Mouse (Mus musculus) hindbrain, embryonic 10.5 days (tissue): ENCODE measurements at regions not wholly inside any gene's neighbourhood (a gene's known extent, or its start where the extent isn't known, plus 50 kb on each side); places are given as distances from the start of the nearest gene placed in this dataset.

ENCODE experiments used
- DNase-seq: peaks from one replicate; pipeline ENCODE4 v3.0.0-alpha.2; 2017; ENCODE audit warnings: low spot score
- H3K27ac ChIP-seq: fragments of 300-500 bp; sonication (generic); 2 replicates; pipeline ENCODE4 v1.5.1; 2016; ENCODE audit warnings: mild to moderate bottlenecking, moderate library complexity
- H3K27me3 ChIP-seq: fragments of 300-500 bp; sonication (generic); 2 replicates; pipeline ENCODE4 v1.6.1; 2016; ENCODE audit warnings: mild to moderate bottlenecking; ENCODE audit not compliant: poor library complexity, insufficient read depth, severe bottlenecking
- H3K36me3 ChIP-seq: fragments of 300-500 bp; sonication (generic); 2 replicates; pipeline ENCODE4 v1.6.1; 2016; ENCODE audit warnings: mild to moderate bottlenecking, moderate library complexity
- H3K4me1 ChIP-seq: fragments of 300-500 bp; sonication (generic); replicated peaks from 2 replicates; pipeline ENCODE4 v1.6.1; 2016; ENCODE audit warnings: mild to moderate bottlenecking
- H3K4me3 ChIP-seq: fragments of 300-500 bp; sonication (generic); 2 replicates; pipeline ENCODE4 v1.5.1; 2016; ENCODE audit warnings: mild to moderate bottlenecking, moderate library complexity
- H3K9me3 ChIP-seq: fragments of 300-500 bp; sonication (generic); 2 replicates; pipeline ENCODE4 v1.6.1; 2016; ENCODE audit warnings: mild to moderate bottlenecking, moderate library complexity
- WGBS: fragments of 180-500 bp; shearing (Covaris S2); methylation state at CpG from one replicate; pipeline ENCODE4 v1.1.7; 2016; 5-methylcytosine and 5-hydroxymethylcytosine counted together

GRCm38 (mm10) chr13:69331537-69332435 lies 201.8 kb upstream of the Nsun2 start:
- Histone ChIP-seq H3K36me3 (no peaks in the 10 kb centered on the region), H3K4me3 (no peak overlapping the region), H3K27me3 (no peaks in the 10 kb centered on the region), H3K27ac (no peak overlapping the region), H3K9me3 (no peaks in the 10 kb centered on the region), H3K4me1 (no peaks in the 10 kb centered on the region)
- no peak for DNase-seq
- WGBS: 80% methylated on average over 19 of the region's 19 CpGs

- Histone ChIP-seq H3K4me1 (no peaks in the 10 kb centered on the region), H3K4me3 (no peak overlapping the region), H3K27me3 (no peaks in the 10 kb centered on the region), H3K36me3 (no peaks in the 10 kb centered on the region), H3K9me3 (no peaks in the 10 kb centered on the region), H3K27ac (no peak overlapping the region)
- no peak for DNase-seq
These were observed 189.7 kb upstream of the Nsun2 start for GRCm38 (mm10) chr13:69343806-69344205.

- Histone ChIP-seq H3K9me3 (no peaks in the 10 kb centered on the region), H3K4me3 (no peak overlapping the region), H3K27me3 (no peaks in the 10 kb centered on the region), H3K27ac (no peak overlapping the region), H3K36me3 (no peaks in the 10 kb centered on the region), H3K4me1 (no peaks in the 10 kb centered on the region)
- 89% methylated on average over 6 of the region's 6 CpGs for WGBS
- DNase-seq: no peak
These were observed 176.1 kb upstream of the Nsun2 start for GRCm38 (mm10) chr13:69357435-69357834.

- H3K4me1 ChIP-seq: no peaks in the 10 kb centered on the region
- H3K36me3 ChIP-seq: no peaks in the 10 kb centered on the region
- no peak overlapping the region for H3K27ac ChIP-seq
- H3K4me3 ChIP-seq: no peak overlapping the region
- H3K9me3 ChIP-seq: peaks cover 17% of the 10 kb centered on the region; the same call in 1 of the 2 replicates
- 68% methylated on average over 1 of the region's 1 CpGs for WGBS
- H3K27me3 ChIP-seq: no peaks in the 10 kb centered on the region
- no peak for DNase-seq
These were observed 167.6 kb upstream of the Nsun2 start for GRCm38 (mm10) chr13:69365880-69366490.

DNA sequence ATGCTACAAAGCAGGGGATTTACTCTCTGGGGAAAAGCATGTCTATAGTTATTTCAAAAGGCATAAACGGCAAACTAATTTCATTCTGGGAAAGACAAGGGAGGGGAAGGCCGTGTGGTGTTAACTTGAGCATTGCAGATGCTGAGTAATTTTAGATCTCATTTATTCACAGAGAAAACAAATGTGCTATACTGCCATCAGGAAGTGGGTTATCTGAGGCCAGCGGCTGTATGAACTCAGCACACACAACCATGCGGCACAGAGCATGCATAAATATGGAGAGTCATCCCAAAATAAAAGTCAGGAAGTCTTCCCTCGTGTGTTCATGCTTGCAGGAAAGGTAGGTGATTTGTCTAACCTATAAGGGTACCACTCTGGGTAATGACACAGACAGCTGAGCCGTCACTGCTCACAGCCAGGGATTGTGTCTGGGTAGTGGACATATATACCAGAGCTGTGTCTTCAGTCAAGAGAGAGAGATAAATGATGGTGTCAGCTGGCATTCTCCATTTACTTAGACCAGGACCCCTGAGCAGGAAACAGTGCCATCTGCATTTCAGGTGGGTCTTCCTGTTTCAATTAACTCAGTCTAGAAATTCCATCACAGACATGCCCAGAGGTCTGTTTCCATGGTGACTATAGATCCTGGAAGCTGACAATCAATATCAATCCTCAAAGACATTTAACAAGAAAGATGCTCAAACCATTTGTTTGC lies 160.3 kb upstream of the Nsun2 start:
- Histone ChIP-seq H3K9me3 (peaks cover 9% of the 10 kb centered on the region; the same call in 1 of the 2 replicates), H3K4me3 (no peak overlapping the region), H3K4me1 (no peaks in the 10 kb centered on the region), H3K27ac (no peak overlapping the region), H3K27me3 (no peaks in the 10 kb centered on the region), H3K36me3 (no peaks in the 10 kb centered on the region)
- no peak for DNase-seq
- WGBS: 90% methylated on average over 6 of the region's 6 CpGs

DNA sequence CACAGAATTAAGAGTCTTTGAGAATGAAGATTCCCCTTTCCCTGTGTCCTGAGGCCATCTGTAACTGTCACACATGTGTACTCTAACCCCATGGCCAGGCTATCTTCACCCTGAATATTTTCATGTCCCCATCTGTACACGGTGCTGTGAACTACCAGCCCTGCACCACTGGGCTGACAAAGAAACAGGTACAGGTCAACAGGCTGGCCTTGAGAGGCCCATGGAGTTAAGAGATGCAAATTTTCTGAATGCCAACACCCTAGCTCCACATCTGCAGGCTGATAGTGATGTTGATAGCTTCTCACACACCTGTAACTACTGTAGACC lies 159.8 kb upstream of the Nsun2 start:
- Histone ChIP-seq H3K4me1 (no peaks in the 10 kb centered on the region), H3K27ac (no peak overlapping the region), H3K36me3 (no peaks in the 10 kb centered on the region), H3K9me3 (0 out of 2 replicates have a peak, but pooled peaks cover 4% of the 10 kb centered on the region), H3K4me3 (no peak overlapping the region), H3K27me3 (no peaks in the 10 kb centered on the region)
- DNase-seq: no peak
- 72% methylated on average over 1 of the region's 1 CpGs for WGBS

DNA sequence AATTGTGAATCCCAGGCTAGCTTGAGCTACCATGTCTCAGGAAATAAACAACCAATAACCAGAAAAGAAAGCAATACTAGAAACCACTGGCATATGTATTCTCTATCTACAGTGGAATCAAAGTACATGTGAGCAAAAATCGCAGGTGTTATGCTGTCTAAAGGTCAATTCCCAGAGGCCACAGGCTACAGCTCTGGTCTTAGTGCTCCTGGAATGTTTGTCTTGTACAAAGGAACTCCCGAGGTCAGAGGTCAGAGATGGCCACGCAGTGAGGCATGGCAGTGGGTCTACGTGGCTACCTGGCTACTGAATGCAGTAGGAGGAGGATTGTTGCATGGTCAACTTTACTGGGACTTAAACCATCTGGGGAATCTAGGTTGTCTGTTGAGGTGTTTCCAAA lies 153.1 kb upstream of the Nsun2 start:
- Histone ChIP-seq H3K4me3 (no peak overlapping the region), H3K9me3 (no peaks in the 10 kb centered on the region), H3K36me3 (no peaks in the 10 kb centered on the region), H3K27ac (no peak overlapping the region), H3K27me3 (no peaks in the 10 kb centered on the region), H3K4me1 (no peaks in the 10 kb centered on the region)
- DNase-seq: no peak
- 68% methylated on average over 4 of the region's 4 CpGs for WGBS

DNA sequence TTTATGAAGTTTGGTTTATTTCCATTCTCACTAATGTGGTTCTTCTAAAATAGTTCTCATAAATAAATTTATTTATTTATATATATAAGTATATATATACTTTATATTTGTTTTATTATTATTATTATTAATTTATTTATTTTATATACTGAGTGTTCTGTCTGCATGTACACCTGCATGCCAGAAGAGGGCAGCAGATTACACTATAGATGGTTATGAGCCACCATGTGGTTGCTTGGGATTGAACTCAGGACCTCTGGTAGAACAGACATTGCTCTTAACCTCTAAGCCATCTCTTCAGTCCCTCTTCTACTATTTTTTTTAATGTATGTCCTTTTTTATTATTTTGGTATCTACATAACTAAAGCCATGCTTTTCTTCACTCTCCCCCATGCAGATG lies 148.8 kb upstream of the Nsun2 start:
- H3K4me3 ChIP-seq: no peak overlapping the region
- no peak for DNase-seq
- no peak overlapping the region for H3K27ac ChIP-seq
- H3K9me3 ChIP-seq: no peaks in the 10 kb centered on the region
- no peaks in the 10 kb centered on the region for H3K4me1 ChIP-seq
- no peaks in the 10 kb centered on the region for H3K27me3 ChIP-seq
- no peaks in the 10 kb centered on the region for H3K36me3 ChIP-seq

GRCm38 (mm10) chr13:69392917-69393827 lies 140.4 kb upstream of the Nsun2 start:
- Histone ChIP-seq H3K4me3 (no peak overlapping the region), H3K27ac (no peak overlapping the region), H3K4me1 (no peaks in the 10 kb centered on the region), H3K36me3 (no peaks in the 10 kb centered on the region), H3K9me3 (no peaks in the 10 kb centered on the region), H3K27me3 (no peaks in the 10 kb centered on the region)
- no peak for DNase-seq
- WGBS: 80% methylated on average over 11 of the region's 11 CpGs

- H3K27me3 ChIP-seq: no peaks in the 10 kb centered on the region
- H3K9me3 ChIP-seq: no peaks in the 10 kb centered on the region
- H3K27ac ChIP-seq: no peak overlapping the region
- no peak overlapping the region for H3K4me3 ChIP-seq
- no peaks in the 10 kb centered on the region for H3K4me1 ChIP-seq
- 85% methylated on average over 4 of the region's 4 CpGs for WGBS
- no peaks in the 10 kb centered on the region for H3K36me3 ChIP-seq
- no peak for DNase-seq
These were observed 139.0 kb upstream of the Nsun2 start for GRCm38 (mm10) chr13:69394544-69394943.

- 86% methylated on average over 1 of the region's 1 CpGs for WGBS
- H3K4me1 ChIP-seq: no peaks in the 10 kb centered on the region
- no peak overlapping the region for H3K4me3 ChIP-seq
- no peak for DNase-seq
- H3K27me3 ChIP-seq: no peaks in the 10 kb centered on the region
- peaks cover 5% of the 10 kb centered on the region; the same call in 1 of the 2 replicates for H3K9me3 ChIP-seq
- no peak overlapping the region for H3K27ac ChIP-seq
- H3K36me3 ChIP-seq: no peaks in the 10 kb centered on the region
These were observed 123.2 kb upstream of the Nsun2 start for GRCm38 (mm10) chr13:69410359-69410758.

DNA sequence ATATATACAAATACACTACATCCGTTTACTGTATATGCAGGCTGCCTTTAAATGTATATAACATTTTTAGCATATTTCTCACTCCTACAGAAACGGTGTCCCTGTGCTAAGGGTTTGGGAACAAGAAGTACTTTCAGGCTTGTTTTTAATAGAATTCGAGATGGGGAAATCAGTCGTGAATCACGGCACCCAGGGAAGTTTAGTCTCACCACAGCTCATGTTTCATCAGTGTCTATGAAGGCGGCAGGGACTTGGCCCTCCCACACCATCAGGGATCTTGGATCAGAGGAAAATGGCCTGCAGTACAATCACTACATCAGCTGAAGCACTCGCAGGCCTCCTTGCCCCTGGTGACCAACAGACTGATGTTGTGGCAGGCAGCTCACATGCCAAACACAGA lies 118.7 kb upstream of the Nsun2 start:
- Histone ChIP-seq H3K27ac (no peak overlapping the region), H3K36me3 (no peaks in the 10 kb centered on the region), H3K9me3 (peaks cover 5% of the 10 kb centered on the region; the same call in 1 of the 2 replicates), H3K4me1 (no peaks in the 10 kb centered on the region), H3K4me3 (no peak overlapping the region), H3K27me3 (no peaks in the 10 kb centered on the region)
- WGBS: 82% methylated on average over 7 of the region's 7 CpGs
- DNase-seq: no peak
